Mouse (Mus musculus) ES-E14 (cell line): ENCODE measurements at regions not wholly inside any gene's neighbourhood (a gene's known extent, or its start where the extent isn't known, plus 50 kb on each side); places are given as distances from the start of the nearest gene placed in this dataset.

Source experiments
- DNase-seq: peaks from one replicate; pipeline ENCODE4 v3.0.0-alpha.2; 2013; ENCODE audit warnings: low read depth, low spot score
- H3K27ac ChIP-seq: 2 replicates; pipeline ENCODE4 v1.5.1; 2012; ENCODE audit warnings: low read depth, mild to moderate bottlenecking, low read length, moderate library complexity, mixed read lengths; ENCODE audit not compliant: poor library complexity, insufficient read depth, severe bottlenecking
- H3K36me3 ChIP-seq: 2 replicates; pipeline ENCODE4 v1.6.1; 2012; ENCODE audit warnings: mild to moderate bottlenecking, low read length, moderate library complexity, mixed read lengths; ENCODE audit not compliant: control insufficient read depth, poor library complexity, insufficient read depth, severe bottlenecking
- H3K4me1 ChIP-seq, 2 experiments: fragments of 150-350 bp in 1 of 2; sonication (generic) in 1 of 2; 2 replicates each; pipeline ENCODE4 v1.6.1; 2012; ENCODE audit warnings: low read length in 2 of 2, mild to moderate bottlenecking in 1 of 2, mixed read lengths in 1 of 2; ENCODE audit not compliant: control insufficient read depth in 2 of 2, insufficient read depth in 2 of 2, poor library complexity in 1 of 2
- H3K4me3 ChIP-seq, 2 experiments: fragments of 150-350 bp in 1 of 2; sonication (generic) in 1 of 2; 2 replicates each; pipeline ENCODE4 v1.5.1; 2012; ENCODE audit warnings: low read length in 2 of 2, low read depth in 1 of 2, mild to moderate bottlenecking in 1 of 2, mixed read lengths in 1 of 2; ENCODE audit not compliant: insufficient read depth in 1 of 2, poor library complexity in 1 of 2, severe bottlenecking in 1 of 2
- H3K9ac ChIP-seq: 2 replicates; pipeline ENCODE4 v1.6.1; 2012; ENCODE audit warnings: low read depth, mild to moderate bottlenecking, low read length, mixed read lengths; ENCODE audit not compliant: poor library complexity, insufficient read depth, severe bottlenecking
- H3K9me3 ChIP-seq: fragments of 150-350 bp; sonication (generic); 2 replicates; pipeline ENCODE4 v1.6.1; 2012; ENCODE audit warnings: low read depth, mild to moderate bottlenecking, low read length; ENCODE audit not compliant: control insufficient read depth, insufficient read depth
- CHD2 ChIP-seq: IDR thresholded peaks from 2 replicates; pipeline ENCODE4 v1.6.1; 2014; ENCODE audit warnings: mild to moderate bottlenecking, low read depth, low read length, inconsistent platforms
- HCFC1 ChIP-seq: IDR thresholded peaks from 2 replicates; pipeline ENCODE4 v1.6.1; 2012; ENCODE audit warnings: low read length, inconsistent platforms, borderline replicate concordance; ENCODE audit not compliant: insufficient read depth
- MAFK ChIP-seq: IDR thresholded peaks from 2 replicates; pipeline ENCODE4 v1.6.1; 2014; ENCODE audit warnings: mild to moderate bottlenecking, low read depth, low read length, inconsistent platforms; ENCODE audit not compliant: insufficient read depth
- ZC3H11A ChIP-seq: IDR thresholded peaks from 2 replicates; pipeline ENCODE4 v1.6.1; 2012; ENCODE audit warnings: low read depth, mild to moderate bottlenecking, inconsistent platforms, low read length, borderline replicate concordance
- ZNF384 ChIP-seq: IDR thresholded peaks from 2 replicates; pipeline ENCODE4 v1.6.1; 2012; ENCODE audit warnings: low read depth, low read length, inconsistent platforms
- in situ Hi-C, 2 experiments: fragments of 600-800 bp; cut with MboI; formaldehyde crosslinking; loops; one replicate each; pipeline ENCODE4 v1.15.1; 2025; ENCODE audit warnings: low sequenced_read_pairs in 2 of 2, inconsistent platforms in 1 of 2; ENCODE audit not compliant: unreplicated experiment in 2 of 2

GRCm38 (mm10) chr16:49304354-49304753 lies 247.1 kb downstream of the Myh15 start:
- Histone ChIP-seq H3K4me1 (no peaks in the 10 kb centered on the region), H3K9ac (no peak overlapping the region), H3K36me3 (no peaks in the 10 kb centered on the region), H3K4me3 (no peak overlapping the region), H3K27ac (no peak overlapping the region), H3K9me3 (no peaks in the 10 kb centered on the region)
- in situ Hi-C loops, result no loop called here
- TF ChIP-seq CHD2 (no peak), ZC3H11A (no peak), HCFC1 (no peak), MAFK (no peak), ZNF384 (no peak)
- DNase-seq, result no peak

GRCm38 (mm10) chr16:49317061-49317460 lies 259.8 kb downstream of the Myh15 start:
- in situ Hi-C loops, result no loop called here
- no peaks in the 10 kb centered on the region for H3K9me3 ChIP-seq
- H3K27ac ChIP-seq, result no peak overlapping the region
- no peaks in the 10 kb centered on the region for H3K36me3 ChIP-seq
- no peak overlapping the region for H3K4me3 ChIP-seq
- H3K4me1 ChIP-seq, result no peaks in the 10 kb centered on the region
- no peak for TF ChIP-seq CHD2
- TF ChIP-seq ZC3H11A, result no peak
- no peak for TF ChIP-seq MAFK
- TF ChIP-seq HCFC1, result no peak
- TF ChIP-seq ZNF384, result no peak
- no peak for DNase-seq
- H3K9ac ChIP-seq, result no peak overlapping the region

- Histone ChIP-seq H3K4me1 (no peaks in the 10 kb centered on the region), H3K9ac (no peak overlapping the region), H3K4me3 (no peak overlapping the region), H3K36me3 (no peaks in the 10 kb centered on the region), H3K27ac (no peak overlapping the region), H3K9me3 (no peaks in the 10 kb centered on the region)
- in situ Hi-C loops, result no loop called here
- no peak for DNase-seq
- no peak for TF ChIP-seq MAFK
- TF ChIP-seq HCFC1, result no peak
- no peak for TF ChIP-seq CHD2
- no peak for TF ChIP-seq ZC3H11A
- TF ChIP-seq ZNF384, result no peak
Observed at GRCm38 (mm10) chr16:49319047-49319678, 261.9 kb downstream of the Myh15 start.

GRCm38 (mm10) chr16:49319774-49320173 lies 262.5 kb downstream of the Myh15 start:
- Histone ChIP-seq H3K27ac (no peak overlapping the region), H3K9me3 (no peaks in the 10 kb centered on the region), H3K4me1 (no peaks in the 10 kb centered on the region), H3K36me3 (no peaks in the 10 kb centered on the region), H3K9ac (no peak overlapping the region), H3K4me3 (no peak overlapping the region)
- no peak for TF ChIP-seq CHD2
- no peak for TF ChIP-seq ZC3H11A
- no peak for TF ChIP-seq HCFC1
- TF ChIP-seq ZNF384, result no peak
- TF ChIP-seq MAFK, result no peak
- no peak for DNase-seq
- in situ Hi-C loops, result no loop called here

- in situ Hi-C loops, result no loop called here
- no peak for DNase-seq
- Histone ChIP-seq H3K36me3 (no peaks in the 10 kb centered on the region), H3K4me3 (no peak overlapping the region), H3K9ac (no peak overlapping the region), H3K27ac (no peak overlapping the region), H3K9me3 (no peaks in the 10 kb centered on the region), H3K4me1 (no peaks in the 10 kb centered on the region)
- no peak for TF ChIP-seq ZC3H11A
- TF ChIP-seq HCFC1, result no peak
- TF ChIP-seq MAFK, result no peak
- no peak for TF ChIP-seq CHD2
- no peak for TF ChIP-seq ZNF384
Observed at GRCm38 (mm10) chr16:49321951-49322350, 264.7 kb downstream of the Myh15 start.
